Mouse (Mus musculus): ENCODE results near the gene Prnp. TPM values are rescaled to one million over a fixed set of nuclear protein-coding genes. Genes with fewer than 3 reads are reported as not detected.
A peak's percentile ranks its signal among the peaks of the same experiment; 100 is the strongest.

The Prnp gene
- polyA plus RNA-seq, 1 experiment: 207 TPM

- no peak overlapping the region for H3K4me3 ChIP-seq (ENCODE audit: insufficient read depth, low read length)
- no peak overlapping the region for H3K27ac ChIP-seq (ENCODE audit: insufficient read depth, low read length)
- no peak for TF ChIP-seq CTCF (IDR thresholded peaks at IDR 0.05; ENCODE audit: borderline replicate concordance, insufficient read depth, low read length)
- TF ChIP-seq POLR2A (IDR thresholded peaks at IDR 0.05; ENCODE audit: low read depth, low read length): no peak
- H3K4me1 ChIP-seq (ENCODE audit: control insufficient read depth, insufficient read depth, low read length): peaks cover 7% of the 10 kb centered on the region
Measured at GRCm38 (mm10) chr2:131905776-131906175, 4.0 kb upstream of the Prnp start.

GRCm38 (mm10) chr2:131906266-131906665 is 3.5 kb upstream of the Prnp start:
- Histone ChIP-seq H3K4me3 (ENCODE audit: insufficient read depth, low read length) (no peak overlapping the region), H3K4me1 (ENCODE audit: control insufficient read depth, insufficient read depth, low read length) (peaks cover 7% of the 10 kb centered on the region), H3K27ac (ENCODE audit: insufficient read depth, low read length) (no peak overlapping the region)
- TF ChIP-seq POLR2A (IDR thresholded peaks at IDR 0.05; ENCODE audit: low read depth, low read length) (no peak), CTCF (IDR thresholded peaks at IDR 0.05; ENCODE audit: borderline replicate concordance, insufficient read depth, low read length) (no peak)

GRCm38 (mm10) chr2:131906846-131907245 is 2.9 kb upstream of the Prnp start:
- H3K4me3 ChIP-seq (ENCODE audit: insufficient read depth, low read length): no peak overlapping the region
- no peak overlapping the region for H3K27ac ChIP-seq (ENCODE audit: insufficient read depth, low read length)
- TF ChIP-seq POLR2A (IDR thresholded peaks at IDR 0.05; ENCODE audit: low read depth, low read length): no peak
- TF ChIP-seq CTCF (IDR thresholded peaks at IDR 0.05; ENCODE audit: borderline replicate concordance, insufficient read depth, low read length): no peak
- H3K4me1 ChIP-seq (ENCODE audit: control insufficient read depth, insufficient read depth, low read length): peaks cover 6% of the 10 kb centered on the region

- Histone ChIP-seq H3K4me3 (ENCODE audit: insufficient read depth, low read length) (no peak overlapping the region), H3K4me1 (ENCODE audit: control insufficient read depth, insufficient read depth, low read length) (peaks cover 6% of the 10 kb centered on the region), H3K27ac (ENCODE audit: insufficient read depth, low read length) (no peak overlapping the region)
- TF ChIP-seq POLR2A (IDR thresholded peaks at IDR 0.05; ENCODE audit: low read depth, low read length): no peak
- no peak for TF ChIP-seq CTCF (IDR thresholded peaks at IDR 0.05; ENCODE audit: borderline replicate concordance, insufficient read depth, low read length)
Measured at GRCm38 (mm10) chr2:131907311-131907710, 2.4 kb upstream of the Prnp start.

- H3K4me3 ChIP-seq (ENCODE audit: insufficient read depth, low read length): no peak overlapping the region
- H3K4me1 ChIP-seq (ENCODE audit: control insufficient read depth, insufficient read depth, low read length): peaks cover 5% of the 10 kb centered on the region
- no peak for TF ChIP-seq CTCF (IDR thresholded peaks at IDR 0.05; ENCODE audit: borderline replicate concordance, insufficient read depth, low read length)
- no peak for TF ChIP-seq POLR2A (IDR thresholded peaks at IDR 0.05; ENCODE audit: low read depth, low read length)
Measured at GRCm38 (mm10) chr2:131908351-131908861, 1.3 kb upstream of the Prnp start.

GRCm38 (mm10) chr2:131908906-131909305 is 822 bp upstream of the Prnp start:
- no peak overlapping the region for H3K4me3 ChIP-seq (ENCODE audit: insufficient read depth, low read length)
- TF ChIP-seq POLR2A (IDR thresholded peaks at IDR 0.05; ENCODE audit: low read depth, low read length) (no peak), CTCF (IDR thresholded peaks at IDR 0.05; ENCODE audit: borderline replicate concordance, insufficient read depth, low read length) (no peak)
- H3K27ac ChIP-seq (ENCODE audit: insufficient read depth, low read length): no peak overlapping the region; the same call in 1 of the 2 replicates
- peaks cover 8% of the 10 kb centered on the region for H3K4me1 ChIP-seq (ENCODE audit: control insufficient read depth, insufficient read depth, low read length)

More at GRCm38 (mm10) chr2:131908351-131908861, 1.3 kb upstream of the Prnp start:
- H3K27ac ChIP-seq (ENCODE audit: insufficient read depth, low read length): no peak overlapping the region

GRCm38 (mm10) chr2:131910847-131911246 is 1.1 kb downstream of the Prnp start:
- no peak for TF ChIP-seq POLR2A (IDR thresholded peaks at IDR 0.05; ENCODE audit: low read depth, low read length)
- TF ChIP-seq CTCF (IDR thresholded peaks at IDR 0.05; ENCODE audit: borderline replicate concordance, insufficient read depth, low read length): no peak
- H3K27ac ChIP-seq (ENCODE audit: insufficient read depth, low read length): no peak overlapping the region; the same call in 1 of the 2 replicates
- H3K4me3 ChIP-seq (ENCODE audit: insufficient read depth, low read length): peak overlapping the region; percentile 77
- H3K4me1 ChIP-seq (ENCODE audit: control insufficient read depth, insufficient read depth, low read length): peaks cover 8% of the 10 kb centered on the region

- Histone ChIP-seq H3K4me3 (ENCODE audit: insufficient read depth, low read length) (peak overlapping the region; percentile 77), H3K27ac (ENCODE audit: insufficient read depth, low read length) (no peak overlapping the region), H3K4me1 (ENCODE audit: control insufficient read depth, insufficient read depth, low read length) (peaks cover 8% of the 10 kb centered on the region)
- TF ChIP-seq POLR2A (IDR thresholded peaks at IDR 0.05; ENCODE audit: low read depth, low read length) (no peak; the same call in 1 of the 2 replicates), CTCF (IDR thresholded peaks at IDR 0.05; ENCODE audit: borderline replicate concordance, insufficient read depth, low read length) (no peak)
Measured at GRCm38 (mm10) chr2:131911341-131911740, 1.6 kb downstream of the Prnp start.

GRCm38 (mm10) chr2:131912526-131913258 is 3.0 kb downstream of the Prnp start:
- H3K4me1 ChIP-seq (ENCODE audit: control insufficient read depth, insufficient read depth, low read length): peaks cover 8% of the 10 kb centered on the region
- no peak for TF ChIP-seq CTCF (IDR thresholded peaks at IDR 0.05; ENCODE audit: borderline replicate concordance, insufficient read depth, low read length)
- H3K27ac ChIP-seq (ENCODE audit: insufficient read depth, low read length): no peak overlapping the region
- H3K4me3 ChIP-seq (ENCODE audit: insufficient read depth, low read length): no peak overlapping the region

GRCm38 (mm10) chr2:131932275-131932902 is 22.7 kb downstream of the Prnp start:
- peak overlapping the region; percentile 2; the same call in 1 of the 2 replicates for H3K27ac ChIP-seq (ENCODE audit: insufficient read depth, low read length)
- no peaks in the 10 kb centered on the region; the same call in 1 of the 2 replicates for H3K4me1 ChIP-seq (ENCODE audit: control insufficient read depth, insufficient read depth, low read length)
- no peak overlapping the region for H3K4me3 ChIP-seq (ENCODE audit: insufficient read depth, low read length)
- TF ChIP-seq POLR2A (IDR thresholded peaks at IDR 0.05; ENCODE audit: low read depth, low read length) (no peak), CTCF (IDR thresholded peaks at IDR 0.05; ENCODE audit: borderline replicate concordance, insufficient read depth, low read length) (no peak)

Measured in embryonic fibroblast, embryonic 13.5 days (primary cell).